In the genomic region with DNA sequence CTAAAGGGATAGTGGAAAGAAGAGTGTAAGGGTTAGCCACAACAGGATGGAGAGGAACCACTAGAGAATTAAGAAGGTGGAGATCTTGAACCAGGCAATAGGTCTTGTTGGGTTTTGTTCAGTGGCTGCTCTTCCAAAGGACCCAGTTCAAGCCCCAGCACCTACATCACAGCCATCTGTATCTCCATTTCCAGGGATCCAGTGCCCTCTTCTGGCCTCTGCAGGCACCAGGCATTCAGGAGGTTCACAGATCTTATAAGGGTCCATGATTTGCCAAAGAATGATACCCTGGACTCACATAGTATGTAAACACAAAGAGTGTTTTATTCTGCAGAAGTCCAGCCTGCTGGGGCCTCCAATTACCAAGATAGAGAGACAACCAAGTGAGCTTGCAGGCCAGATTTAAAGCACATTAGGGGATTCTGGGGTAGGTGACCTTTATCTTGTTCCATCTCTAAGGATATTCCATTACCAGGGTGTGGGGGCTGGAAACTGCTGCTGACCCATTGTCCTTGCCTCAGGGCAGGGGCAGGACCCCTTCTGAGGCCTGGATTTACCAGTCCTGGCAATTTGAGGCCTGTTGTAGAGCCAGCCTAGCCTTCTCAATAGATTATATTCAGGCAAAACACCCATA, we compare ENCODE assay signal across 9 mouse cellular contexts. TPM values are rescaled to one million over a fixed set of nuclear protein-coding genes. Genes with fewer than 3 reads are reported as not detected.
A peak's percentile ranks its signal among the peaks of the same experiment; 100 is the strongest.
DNase-seq lines count a peak whose midpoint lies in the region; TF ChIP-seq lines count a peak whose summit lies in the region.
"Had no signal": no experiment of that assay in that cellular context is flagged by ENCODE, and none has a peak within 500 bp of the region (broad histone marks: within the 10 kb centered on the region; RNA-seq: fewer than 3 reads in every experiment).

No protein-coding gene starts in this region.

- TF ChIP-seq EP300 in MEL (IDR thresholded peaks at IDR 0.05; ENCODE audit: low read depth in 1 of 2, low read length in 2 of 2): no peak

- H3K9ac ChIP-seq in MEL (ENCODE audit: control insufficient read depth, low read depth, low read length, poor library complexity, severe bottlenecking): no peak overlapping the region
- H3K9ac ChIP-seq: lung, embryonic 15.5 days had no signal

- TF ChIP-seq POLR2A in kidney, adult 2 months (IDR thresholded peaks at IDR 0.05; ENCODE audit: low read depth, low read length): no peak
- no peak for TF ChIP-seq POLR2A in spleen, adult 2 months (IDR thresholded peaks at IDR 0.05; ENCODE audit: low read depth, low read length)
- no peak for TF ChIP-seq POLR2A in MEL (IDR thresholded peaks at IDR 0.05; ENCODE audit: control insufficient read depth in 1 of 2, insufficient read depth in 1 of 2, low read depth in 1 of 2, low read length in 2 of 2, poor library complexity in 1 of 2)

- TF ChIP-seq CTCF in kidney, adult 2 months (conservative IDR thresholded peaks at IDR 0.05; ENCODE audit: insufficient read depth, insufficient read length, low read depth, low read length): peak; percentile 57
- TF ChIP-seq CTCF in spleen, adult 2 months (IDR thresholded peaks at IDR 0.05; ENCODE audit: extremely low read depth, insufficient read depth, insufficient read length, insufficient replicate concordance): peak; percentile 32; the same call in 1 of the 2 replicates
- TF ChIP-seq CTCF in MEL (IDR thresholded peaks at IDR 0.05 in 2 of 3, conservative IDR thresholded peaks at IDR 0.05 in 1 of 3; ENCODE audit: control insufficient read depth in 1 of 3, insufficient read depth in 1 of 3, low read depth in 2 of 3, low read length in 3 of 3, poor library complexity in 1 of 3, severe bottlenecking in 1 of 3): peak; percentile 50 to 80 (median 79); a peak in 5 of 6 replicates

- H3K27ac ChIP-seq in kidney, adult 2 months (ENCODE audit: insufficient read depth, low read depth, low read length): no peak overlapping the region
- no peak overlapping the region for H3K27ac ChIP-seq in spleen, adult 2 months (ENCODE audit: insufficient read depth, low read length)
- no peak overlapping the region for H3K27ac ChIP-seq in MEL (ENCODE audit: control insufficient read depth, low read depth, low read length)
- H3K27ac ChIP-seq: lung, embryonic 15.5 days had no signal

- H3K36me3 ChIP-seq in kidney, adult 2 months (ENCODE audit: control insufficient read depth, insufficient read depth, low read length): no peaks in the 10 kb centered on the region
- no peaks in the 10 kb centered on the region for H3K36me3 ChIP-seq in spleen, adult 2 months (ENCODE audit: control insufficient read depth, insufficient read depth, low read length)
- H3K36me3 ChIP-seq in MEL (ENCODE audit: control insufficient read depth in 1 of 2, insufficient read depth in 2 of 2, low read length in 2 of 2): no peaks in the 10 kb centered on the region
- H3K36me3 ChIP-seq in splenic B cell, adult 2 months (ENCODE audit: control insufficient read depth, insufficient read depth, low read length, poor library complexity, severe bottlenecking): no peaks in the 10 kb centered on the region
- H3K36me3 ChIP-seq: lung, embryonic 15.5 days had no signal

- no peaks in the 10 kb centered on the region for H3K9me3 ChIP-seq in MEL (replicated peaks; ENCODE audit: insufficient read depth, low read length)
- H3K9me3 ChIP-seq: lung, embryonic 15.5 days had no signal

- H3K4me1 ChIP-seq in kidney, adult 2 months (ENCODE audit: control insufficient read depth, insufficient read depth, low read length): no peaks in the 10 kb centered on the region
- H3K4me1 ChIP-seq in spleen, adult 2 months (ENCODE audit: control insufficient read depth, insufficient read depth, insufficient read length): no peaks in the 10 kb centered on the region
- no peaks in the 10 kb centered on the region for H3K4me1 ChIP-seq in MEL (ENCODE audit: control insufficient read depth in 1 of 2, insufficient read depth in 2 of 2, low read length in 2 of 2)
- H3K4me1 ChIP-seq: lung, embryonic 15.5 days had no signal

- H3K4me3 ChIP-seq in kidney, adult 2 months (ENCODE audit: insufficient read depth, low read depth, low read length): no peak overlapping the region
- no peak overlapping the region for H3K4me3 ChIP-seq in spleen, adult 2 months (ENCODE audit: extremely low read depth, insufficient read depth, insufficient read length)
- no peak overlapping the region for H3K4me3 ChIP-seq in MEL (ENCODE audit: control insufficient read depth in 1 of 2, insufficient read depth in 1 of 2, low read depth in 2 of 2, low read length in 2 of 2)
- H3K4me3 ChIP-seq: lung, embryonic 15.5 days had no signal

- DNase-seq in kidney, adult 2 months: no peak
- no peak for DNase-seq in kidney, adult 11 months
- peak in 1 of 2 experiments; percentile 10 for DNase-seq in spleen, adult 2 months (ENCODE audit: low read depth in 1 of 2, low spot score in 2 of 2)
- DNase-seq in spleen, postnatal 14 days (ENCODE audit: low spot score in 2 of 2): no peak
- peak; percentile 62 for DNase-seq in MEL (ENCODE audit: low read depth, low spot score)
- DNase-seq in splenic B cell, adult 2 months (ENCODE audit: low read depth, low spot score): peak; percentile 49
- no peak for DNase-seq in urinary bladder, adult 2 months (ENCODE audit: low spot score)

- TF ChIP-seq RAD21 in MEL (IDR thresholded peaks at IDR 0.05; ENCODE audit: low read depth, low read length): peak; percentile 88

- H3K79me2 ChIP-seq in MEL (ENCODE audit: control insufficient read depth, insufficient read depth, low read length, poor library complexity): no peaks in the 10 kb centered on the region

- H3K27me3 ChIP-seq in kidney, adult 2 months (replicated peaks; ENCODE audit: control insufficient read depth, insufficient read depth, low read length): no peaks in the 10 kb centered on the region
- H3K27me3 ChIP-seq in spleen, adult 2 months (ENCODE audit: control insufficient read depth, insufficient read depth, low read length): no peaks in the 10 kb centered on the region
- no peaks in the 10 kb centered on the region for H3K27me3 ChIP-seq in MEL (ENCODE audit: control insufficient read depth in 1 of 2, insufficient read depth in 2 of 2, low read length in 2 of 2)
- H3K27me3 ChIP-seq in splenic B cell, adult 2 months (ENCODE audit: control insufficient read depth, insufficient read depth, low read length, poor library complexity, severe bottlenecking): no peaks in the 10 kb centered on the region
- H3K27me3 ChIP-seq: lung, embryonic 15.5 days had no signal

TF ChIP-seq in MEL, 35 proteins besides CTCF, POLR2A, EP300 and RAD21:
- TF ChIP-seq ZC3H11A (IDR thresholded peaks at IDR 0.05; ENCODE audit: low read depth, low read length): peak; percentile 80
- no peak for TF ChIP-seq CHD1 (IDR thresholded peaks at IDR 0.05; ENCODE audit: low read depth, low read length)
- no peak for TF ChIP-seq MEF2A (IDR thresholded peaks at IDR 0.05; ENCODE audit: extremely low read depth, insufficient replicate concordance, low read depth, low read length, poor library complexity, severe bottlenecking)
- no peak for TF ChIP-seq ETS1 (IDR thresholded peaks at IDR 0.05; ENCODE audit: low read depth, low read length)
- TF ChIP-seq SMC3 (IDR thresholded peaks at IDR 0.05; ENCODE audit: low read depth, low read length): peak; percentile 71
- TF ChIP-seq TBP (IDR thresholded peaks at IDR 0.05; ENCODE audit: low read depth, low read length): no peak
- no peak for TF ChIP-seq RCOR1 (IDR thresholded peaks at IDR 0.05; ENCODE audit: low read depth, low read length)

RNA-seq across cellular contexts. Expression of a gene that starts 16.5 kb away (rescaled TPM):
- polyA plus RNA-seq in kidney, adult 2 months (2012; rRNA removed): 6.3 and 6.6 TPM in 2 replicates
- 47.7 and 56.4 TPM in 2 replicates for polyA plus RNA-seq in spleen, adult 2 months (2012; rRNA removed)
- total RNA-seq in MEL (2012; rRNA removed): 341 and 345 TPM in 2 replicates
- 100 to 1,000 TPM; 100 to 566 TPM for polyA plus RNA-seq in MEL (2012; ENCODE audit: insufficient read depth in 1 of 2, insufficient read length in 2 of 2, low read depth in 1 of 2, low replicate concordance in 2 of 2, missing spikeins in 1 of 2)
- 7.9 and 9.9 TPM in 2 replicates for polyA plus RNA-seq in urinary bladder, adult 2 months (2012; rRNA removed)

RNA-seq across cellular contexts. Expression of a gene that starts 28.3 kb away (rescaled TPM):
- polyA plus RNA-seq in kidney, adult 2 months (2012; rRNA removed): 0.54 and 0.58 TPM in 2 replicates
- polyA plus RNA-seq in spleen, adult 2 months (2012; rRNA removed): 0.06 and 0.15 TPM in 2 replicates
- not detected in 2 replicates for total RNA-seq in MEL (2012; rRNA removed)
- not detected for polyA plus RNA-seq in MEL (2012; ENCODE audit: insufficient read depth in 1 of 2, insufficient read length in 2 of 2, low read depth in 1 of 2, low replicate concordance in 2 of 2, missing spikeins in 1 of 2)
- 0.28 and 0.35 TPM in 2 replicates for polyA plus RNA-seq in urinary bladder, adult 2 months (2012; rRNA removed)
- total RNA-seq: common myeloid progenitor, adult 5-6 weeks had no signal

RNA-seq across cellular contexts. Expression of a gene that starts 35.4 kb away (rescaled TPM):
- 51.2 and 70.6 TPM in 2 replicates for polyA plus RNA-seq in kidney, adult 2 months (2012; rRNA removed)
- polyA plus RNA-seq in spleen, adult 2 months (2012; rRNA removed): 56.6 and 78.5 TPM in 2 replicates
- 15.7 and 18.0 TPM in 2 replicates for total RNA-seq in MEL (2012; rRNA removed)
- polyA plus RNA-seq in MEL (2012; ENCODE audit: insufficient read depth in 1 of 2, insufficient read length in 2 of 2, low read depth in 1 of 2, low replicate concordance in 2 of 2, missing spikeins in 1 of 2): 10 to 100 TPM in 1 of 2 experiments, not detected in 1; 32.4 TPM
- polyA plus RNA-seq in urinary bladder, adult 2 months (2012; rRNA removed): 51.3 and 51.9 TPM in 2 replicates

Comparison
In these comparisons a context has a peak if more than half of its experiments do, and no peak if none do; other contexts are left out.
1. DNase-seq: peak in MEL (single experiment) and splenic B cell, adult 2 months (single experiment); none in kidney, adult 2 months (single experiment), kidney, adult 11 months (single experiment), spleen, postnatal 14 days (0 of 2) and urinary bladder, adult 2 months (single experiment).
2. Peak in every context shown above with its lines, with median percentiles within 50 percentile points of each other: CTCF ChIP-seq.